Mouse (Mus musculus): Measurements from ENCODE around the gene Dpp7. TPM values are rescaled to one million over a fixed set of nuclear protein-coding genes. Genes with fewer than 3 reads are reported as not detected.

Gene Dpp7
- polyA plus RNA-seq, 1 experiment from 2014 or later: 14.4 TPM

DNA sequence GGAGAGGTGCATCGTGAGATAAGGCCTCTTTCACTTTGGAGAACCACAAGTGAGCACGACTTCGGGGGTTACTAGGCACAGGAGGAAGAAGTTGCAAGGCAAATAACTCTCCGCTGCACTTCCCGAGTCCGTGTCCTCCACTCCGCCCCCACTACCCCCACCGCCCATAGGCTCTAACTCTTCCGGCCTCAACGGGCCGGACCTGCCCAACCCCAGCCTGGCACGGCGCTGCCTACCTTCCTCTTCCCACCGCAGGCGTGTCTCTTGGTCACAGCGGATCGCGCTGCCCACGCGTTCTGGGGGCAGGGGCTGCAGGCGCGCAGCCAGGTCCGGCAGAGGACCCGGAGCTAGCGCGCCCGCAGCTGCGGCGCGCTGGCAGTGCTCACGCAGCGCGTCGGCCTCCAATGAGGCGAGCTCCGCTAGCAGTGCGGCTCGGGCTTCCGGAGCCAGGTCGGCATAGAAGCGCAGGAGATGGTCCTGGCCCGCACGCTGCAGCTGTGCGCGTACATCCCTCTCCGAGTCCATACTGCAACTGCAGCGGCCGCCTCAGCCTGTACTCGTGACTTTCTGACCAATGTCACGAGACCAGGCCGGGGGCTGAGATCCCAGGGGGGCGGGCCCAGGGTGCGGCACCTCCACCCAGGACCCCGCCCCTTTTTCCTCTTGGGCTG is 9.1 kb upstream of the Dpp7 start, which contains the start of gene Uap1l1:
Gene Uap1l1 (minus strand): TSS at position 592 of the 671 bp plus-strand sequence.
- peak within 1 kb of the TSS; percentile 87 for H3K9ac ChIP-seq
- peak within 1 kb of the TSS; percentile 71 for H3K4me3 ChIP-seq
- no peaks in the 10 kb centered on the region for H3K9me3 ChIP-seq
- H3K4me2 ChIP-seq: peak within 1 kb of the TSS; percentile 96
- WGBS: under 1% methylated on average over 54 of the region's 54 CpGs
- H3K4me1 ChIP-seq: peaks cover 10% of the 10 kb centered on the region
- no peaks in the 10 kb centered on the region for H3K36me3 ChIP-seq
- ATAC-seq (ENCODE audit: extremely low read depth, insufficient number of reproducible peaks, low FRiP score, low TSS enrichment): peak; percentile 77
- peaks cover 52% of the 10 kb centered on the region for H3K27me3 ChIP-seq (replicated peaks)
- no peak within 1 kb of the TSS; the same call in 1 of the 2 replicates for H3K27ac ChIP-seq (replicated peaks)

DNA sequence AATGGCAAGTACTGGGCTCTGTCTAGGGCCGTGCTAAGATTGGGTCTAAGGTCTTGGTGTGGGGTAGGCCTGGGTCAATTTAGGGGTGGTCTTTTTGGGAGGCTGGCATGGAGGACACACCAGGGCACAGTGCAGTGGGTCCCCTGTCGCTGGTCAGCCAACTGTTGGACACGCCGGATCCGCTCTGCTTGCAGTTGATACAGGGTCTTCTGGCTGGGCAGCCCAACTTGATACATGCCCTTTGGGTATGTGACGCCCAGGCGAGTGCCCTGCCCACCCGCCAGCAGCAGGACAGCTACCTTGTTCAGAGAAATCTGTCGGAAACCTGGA is 8.6 kb upstream of the Dpp7 start:
- Histone ChIP-seq H3K27me3 (replicated peaks) (peaks cover 48% of the 10 kb centered on the region), H3K36me3 (0 out of 2 replicates have a peak, but pooled peaks cover 3% of the 10 kb centered on the region), H3K9ac (peak overlapping the region; percentile 87), H3K27ac (replicated peaks) (no peak overlapping the region), H3K4me3 (peak overlapping the region; percentile 71), H3K4me2 (peak overlapping the region; percentile 96), H3K9me3 (no peaks in the 10 kb centered on the region), H3K4me1 (peaks cover 10% of the 10 kb centered on the region)
- 32% methylated on average over 9 of the region's 9 CpGs for WGBS
- no peak for ATAC-seq (ENCODE audit: extremely low read depth, insufficient number of reproducible peaks, low FRiP score, low TSS enrichment)

DNA sequence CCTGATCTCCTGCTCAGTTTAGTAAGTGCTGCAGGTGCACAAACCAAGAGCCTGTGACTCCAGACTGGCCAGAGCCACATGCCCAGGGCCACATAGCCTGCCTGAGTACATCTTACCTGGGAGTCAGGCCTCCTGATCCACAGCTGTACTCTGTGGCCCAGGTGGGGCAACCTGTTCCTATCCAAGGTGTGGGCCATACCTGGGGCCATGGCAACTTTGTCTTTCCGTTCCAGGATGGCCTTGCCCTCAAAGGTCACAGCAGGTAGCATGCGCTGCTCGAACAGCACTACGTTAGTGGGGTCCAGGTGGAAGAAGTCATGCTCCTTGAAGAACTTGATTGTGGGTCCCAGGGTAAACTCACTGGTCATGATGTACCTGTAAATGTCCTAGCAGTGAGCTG is 8.2 kb upstream of the Dpp7 start:
- ATAC-seq (ENCODE audit: extremely low read depth, insufficient number of reproducible peaks, low FRiP score, low TSS enrichment): no peak
- Histone ChIP-seq H3K4me2 (peak overlapping the region; percentile 96), H3K36me3 (0 out of 2 replicates have a peak, but pooled peaks cover 5% of the 10 kb centered on the region), H3K27me3 (replicated peaks) (peaks cover 47% of the 10 kb centered on the region), H3K9ac (no peak overlapping the region; the same call in 1 of the 2 replicates), H3K4me1 (peaks cover 10% of the 10 kb centered on the region), H3K27ac (replicated peaks) (no peak overlapping the region), H3K9me3 (no peaks in the 10 kb centered on the region), H3K4me3 (peak overlapping the region; percentile 71)
- 89% methylated on average over 4 of the region's 4 CpGs for WGBS

DNA sequence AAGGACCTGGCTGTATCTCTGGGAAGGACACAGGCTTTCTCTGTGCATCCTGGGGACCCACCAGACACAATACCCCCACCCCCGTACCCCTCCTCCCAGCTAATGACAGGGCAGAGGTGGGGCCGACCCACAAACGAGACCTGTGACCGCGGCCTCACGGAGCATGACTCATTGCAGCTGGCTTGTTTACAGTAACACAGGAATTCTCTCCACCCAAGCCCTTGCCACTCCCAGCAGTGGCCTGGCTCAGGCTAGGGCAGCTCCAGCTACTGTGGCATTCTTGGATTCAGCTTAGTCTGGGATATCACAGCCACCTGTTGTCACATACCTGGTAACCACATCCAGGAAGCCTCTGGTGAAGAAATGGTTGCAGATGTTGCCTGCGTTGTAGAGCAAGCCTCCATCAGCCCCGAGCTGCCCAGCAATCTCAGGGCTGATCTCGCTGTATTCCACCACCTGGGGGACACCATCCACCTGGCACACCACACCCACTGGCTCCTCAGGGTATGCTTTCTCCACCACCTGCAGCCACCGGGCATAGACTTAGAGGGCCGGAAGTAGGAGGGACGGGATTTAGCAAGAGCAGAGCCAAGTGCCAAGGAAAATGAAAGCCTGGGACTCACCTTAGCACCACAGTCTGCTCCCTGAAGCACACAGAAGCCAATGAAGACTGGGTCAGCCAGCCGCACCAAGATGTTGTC is 7.5 kb upstream of the Dpp7 start:
- H3K27ac ChIP-seq (replicated peaks): no peak overlapping the region

DNA sequence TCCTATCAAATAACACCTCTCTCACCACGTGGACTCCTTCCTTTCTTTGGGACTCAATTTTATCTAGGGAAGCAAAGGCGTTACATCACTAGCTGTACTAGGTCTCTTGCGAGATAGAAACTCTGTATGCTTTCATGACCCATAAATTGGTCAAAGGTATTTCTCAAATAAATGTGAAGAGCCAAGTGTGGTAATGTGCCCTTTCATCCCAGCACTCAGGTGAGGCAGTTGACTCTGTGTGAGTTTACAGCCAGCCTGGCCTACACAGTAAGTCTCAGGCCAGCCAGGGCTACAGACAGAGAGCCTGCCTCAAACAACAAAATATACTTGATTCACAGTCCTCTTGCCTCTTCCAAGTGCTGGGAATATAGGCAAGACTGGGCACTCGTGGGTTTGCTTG is 3.7 kb upstream of the Dpp7 start:
- Histone ChIP-seq H3K4me2 (no peak overlapping the region), H3K4me3 (no peak overlapping the region), H3K27ac (replicated peaks) (no peak overlapping the region), H3K36me3 (0 out of 2 replicates have a peak, but pooled peaks cover 5% of the 10 kb centered on the region), H3K4me1 (peaks cover 26% of the 10 kb centered on the region), H3K9ac (no peak overlapping the region), H3K9me3 (no peaks in the 10 kb centered on the region), H3K27me3 (replicated peaks) (peaks cover 17% of the 10 kb centered on the region)
- ATAC-seq (ENCODE audit: extremely low read depth, insufficient number of reproducible peaks, low FRiP score, low TSS enrichment): no peak
- 61% methylated on average over 4 of the region's 4 CpGs for WGBS

More for the DNA sequence above, 7.5 kb upstream of the Dpp7 start:
- Histone ChIP-seq H3K4me2 (no peak overlapping the region), H3K4me3 (0 out of 2 replicates have a peak overlapping the region, but pooled peaks have one; percentile 71), H3K9me3 (no peaks in the 10 kb centered on the region), H3K36me3 (0 out of 2 replicates have a peak, but pooled peaks cover 5% of the 10 kb centered on the region), H3K9ac (no peak overlapping the region), H3K4me1 (peaks cover 10% of the 10 kb centered on the region), H3K27me3 (replicated peaks) (peaks cover 43% of the 10 kb centered on the region)
- 56% methylated on average over 13 of the region's 13 CpGs for WGBS
- ATAC-seq (ENCODE audit: extremely low read depth, insufficient number of reproducible peaks, low FRiP score, low TSS enrichment): no peak

DNA sequence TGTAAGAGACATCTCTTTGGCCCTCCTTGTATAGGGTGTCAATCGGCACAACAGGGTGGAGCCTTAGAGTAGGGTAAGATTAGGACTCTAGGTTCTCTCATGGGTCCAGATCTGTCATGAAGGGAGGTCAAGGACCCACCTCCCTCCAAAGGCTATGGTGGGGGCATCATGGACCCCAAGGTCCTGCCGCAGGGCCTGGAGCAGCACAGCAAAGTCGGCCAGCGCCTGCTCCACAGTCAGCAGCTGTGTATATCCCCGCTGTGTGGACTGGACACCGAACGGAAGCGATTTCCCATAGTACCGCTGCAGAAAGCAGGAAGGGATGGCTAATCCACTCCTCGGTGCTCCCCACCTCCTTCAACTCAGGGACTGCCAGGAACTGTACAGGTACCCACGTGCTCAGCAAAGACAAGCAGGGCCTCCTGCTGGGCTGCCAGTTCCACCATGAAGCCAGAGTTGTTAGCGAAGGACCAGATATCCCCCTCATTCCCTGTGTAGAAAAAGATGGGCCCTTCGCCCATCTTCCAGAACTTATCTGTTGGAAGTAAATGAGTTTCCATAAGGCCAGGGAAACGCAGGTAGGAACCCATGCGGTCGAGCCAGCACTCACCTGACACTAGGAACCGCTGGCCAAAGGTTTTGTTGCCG is 616 bp downstream of the Dpp7 start:
- Histone ChIP-seq H3K9me3 (no peaks in the 10 kb centered on the region), H3K36me3 (peaks cover 37% of the 10 kb centered on the region), H3K27ac (replicated peaks) (0 out of 2 replicates have a peak overlapping the region, but pooled peaks have one; percentile 9), H3K4me2 (peak overlapping the region; percentile 88), H3K9ac (peak overlapping the region; percentile 75), H3K4me3 (peak overlapping the region; percentile 56), H3K4me1 (peaks cover 20% of the 10 kb centered on the region), H3K27me3 (replicated peaks) (no peaks in the 10 kb centered on the region)
- 31% methylated on average over 18 of the region's 18 CpGs for WGBS
- ATAC-seq (ENCODE audit: extremely low read depth, insufficient number of reproducible peaks, low FRiP score, low TSS enrichment): 0 out of 2 replicates have a peak, but pooled peaks have one; percentile 15

DNA sequence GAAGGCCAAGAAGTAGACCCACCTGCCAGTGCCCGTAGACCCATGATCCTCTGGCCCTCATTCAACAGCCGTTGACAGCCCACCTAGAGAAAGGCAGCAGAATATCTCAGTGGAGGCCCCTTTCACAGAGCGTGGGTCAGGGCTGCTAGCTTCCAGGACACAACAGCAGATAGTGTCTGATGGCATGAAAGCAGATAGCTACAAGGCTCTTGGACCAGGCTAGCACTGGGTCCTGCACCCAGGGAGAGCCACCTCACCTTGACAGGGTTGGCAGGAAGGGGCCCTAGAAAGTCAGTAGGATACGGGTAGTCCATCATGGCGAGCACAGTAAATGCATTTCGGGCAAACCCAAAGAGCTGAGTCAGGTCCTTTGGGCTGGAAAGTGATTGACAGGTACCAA is 1.9 kb downstream of the Dpp7 start:
- Histone ChIP-seq H3K36me3 (peaks cover 45% of the 10 kb centered on the region), H3K9ac (no peak overlapping the region), H3K4me1 (peaks cover 20% of the 10 kb centered on the region), H3K27me3 (replicated peaks) (no peaks in the 10 kb centered on the region), H3K4me3 (peak overlapping the region; percentile 56; the same call in 1 of the 2 replicates), H3K4me2 (no peak overlapping the region), H3K9me3 (no peaks in the 10 kb centered on the region), H3K27ac (replicated peaks) (no peak overlapping the region)
- 77% methylated on average over 6 of the region's 6 CpGs for WGBS
- no peak for ATAC-seq (ENCODE audit: extremely low read depth, insufficient number of reproducible peaks, low FRiP score, low TSS enrichment)

DNA sequence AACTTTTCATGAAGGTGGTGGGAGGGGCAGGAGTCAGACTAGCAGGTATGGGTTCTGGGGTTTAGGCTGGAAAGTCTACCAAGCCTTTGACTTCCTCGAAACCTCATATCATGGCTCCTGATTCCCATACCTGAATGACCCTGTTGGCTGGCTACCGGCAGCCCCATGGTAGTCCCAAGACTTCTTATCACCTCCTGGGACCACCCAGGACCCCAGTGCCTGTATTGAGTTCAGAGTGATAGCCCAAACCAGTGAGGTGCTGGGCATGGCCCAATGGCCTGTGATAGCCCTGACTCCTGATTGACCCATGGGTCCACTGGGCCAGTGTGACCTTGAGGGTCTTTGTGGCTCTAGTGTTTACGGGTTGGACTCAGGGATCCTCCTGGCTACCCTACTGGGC is 5.5 kb downstream of the Dpp7 start:
- Histone ChIP-seq H3K4me1 (peaks cover 7% of the 10 kb centered on the region), H3K9me3 (no peaks in the 10 kb centered on the region), H3K36me3 (peaks cover 80% of the 10 kb centered on the region), H3K9ac (no peak overlapping the region), H3K27ac (replicated peaks) (no peak overlapping the region), H3K4me2 (no peak overlapping the region), H3K27me3 (replicated peaks) (no peaks in the 10 kb centered on the region), H3K4me3 (no peak overlapping the region)
- WGBS: 91% methylated on average over 3 of the region's 3 CpGs
- no peak for ATAC-seq (ENCODE audit: extremely low read depth, insufficient number of reproducible peaks, low FRiP score, low TSS enrichment)

DNA sequence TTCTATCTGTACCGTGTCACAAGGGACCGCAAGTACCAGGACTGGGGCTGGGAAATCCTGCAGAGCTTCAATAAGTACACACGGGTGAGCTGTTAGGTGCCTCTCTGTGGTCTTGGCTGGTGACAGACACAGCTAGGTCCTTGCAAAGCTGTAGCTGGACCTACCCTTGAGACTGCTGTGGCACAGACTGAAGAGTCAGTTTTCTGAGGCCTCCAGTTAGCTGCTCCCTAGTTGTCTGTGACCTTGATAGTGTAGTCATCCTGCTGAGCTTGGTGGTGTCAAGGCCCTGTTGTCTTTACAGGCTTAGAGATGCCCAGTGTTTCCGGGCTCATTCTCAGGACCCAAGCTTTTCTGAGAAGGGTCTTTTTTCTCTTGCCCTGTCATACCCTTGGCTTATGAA is 6.7 kb downstream of the Dpp7 start:
- Histone ChIP-seq H3K4me3 (no peak overlapping the region), H3K27me3 (replicated peaks) (no peaks in the 10 kb centered on the region), H3K4me1 (no peaks in the 10 kb centered on the region), H3K9me3 (no peaks in the 10 kb centered on the region), H3K27ac (replicated peaks) (no peak overlapping the region), H3K9ac (no peak overlapping the region), H3K36me3 (peaks cover 92% of the 10 kb centered on the region), H3K4me2 (no peak overlapping the region)
- ATAC-seq (ENCODE audit: extremely low read depth, insufficient number of reproducible peaks, low FRiP score, low TSS enrichment): no peak
- WGBS: 86% methylated on average over 4 of the region's 4 CpGs

DNA sequence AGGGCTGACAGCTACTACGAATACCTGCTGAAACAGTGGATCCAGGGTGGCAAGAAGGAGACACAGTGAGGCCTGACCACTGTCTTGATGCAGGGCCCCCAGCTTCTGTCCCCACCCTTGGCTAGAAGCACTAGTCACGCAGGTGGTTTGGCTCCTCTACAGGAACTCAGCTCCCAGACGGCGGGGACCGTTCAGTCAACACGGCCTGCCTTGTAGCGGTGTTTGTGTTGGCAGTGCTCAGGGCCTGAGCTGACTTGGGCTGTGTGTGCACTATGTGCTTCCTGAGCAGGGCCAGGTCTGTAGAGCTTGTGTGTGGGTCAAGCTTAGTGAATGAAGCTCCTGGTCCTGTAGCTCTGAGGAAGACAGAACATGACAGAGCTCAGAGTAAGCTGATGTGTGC is 8.0 kb downstream of the Dpp7 start:
- Histone ChIP-seq H3K36me3 (peaks cover 100% of the 10 kb centered on the region), H3K27ac (replicated peaks) (no peak overlapping the region), H3K9ac (no peak overlapping the region), H3K4me3 (no peak overlapping the region), H3K9me3 (no peaks in the 10 kb centered on the region), H3K4me2 (no peak overlapping the region), H3K27me3 (replicated peaks) (no peaks in the 10 kb centered on the region), H3K4me1 (no peaks in the 10 kb centered on the region)
- WGBS: 85% methylated on average over 7 of the region's 7 CpGs
- no peak for ATAC-seq (ENCODE audit: extremely low read depth, insufficient number of reproducible peaks, low FRiP score, low TSS enrichment)

DNA sequence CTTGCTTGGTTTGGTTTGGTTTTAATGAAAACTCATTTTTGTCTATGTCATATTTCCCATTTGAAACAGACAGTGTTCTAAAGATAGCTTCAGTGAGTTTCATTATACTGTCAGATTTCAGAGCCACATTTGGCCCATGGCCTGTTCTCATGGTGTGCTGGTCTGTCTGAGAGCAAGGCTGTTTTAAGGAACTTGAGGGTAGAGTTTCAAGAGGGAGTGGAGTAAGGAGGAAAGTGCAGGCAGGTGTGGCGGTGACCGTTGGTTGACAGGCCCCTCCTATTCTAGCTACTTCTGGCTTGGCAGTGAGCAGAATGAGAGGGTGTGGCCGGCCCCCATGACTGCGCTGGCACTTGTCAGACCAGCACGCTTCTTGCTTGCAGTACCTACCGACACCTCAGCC is 17.9 kb downstream of the Dpp7 start:
- H3K36me3 ChIP-seq: peaks cover 93% of the 10 kb centered on the region
- H3K4me3 ChIP-seq: no peak overlapping the region
- no peak overlapping the region for H3K27ac ChIP-seq (replicated peaks)
- no peak overlapping the region for H3K9ac ChIP-seq
- peaks cover 7% of the 10 kb centered on the region for H3K4me1 ChIP-seq
- no peaks in the 10 kb centered on the region for H3K9me3 ChIP-seq
- no peaks in the 10 kb centered on the region for H3K27me3 ChIP-seq (replicated peaks)
- no peak overlapping the region for H3K4me2 ChIP-seq
- ATAC-seq (ENCODE audit: extremely low read depth, insufficient number of reproducible peaks, low FRiP score, low TSS enrichment): no peak
- WGBS: 89% methylated on average over 6 of the region's 6 CpGs
